Mouse (Mus musculus): ENCODE measurements around the gene Pacsin2.
"Not testable (repeated sequence)": the region's sequence is repeated elsewhere in the genome, so short reads cannot be mapped to it uniquely, and the experiment has no call there.

Pacsin2 gene

GRCm38 (mm10) chr15:83464083-83464904, at the start of gene Pacsin2:
TSS of gene Pacsin2 (minus strand) at chr15:83464606.
- DNase-seq (ENCODE audit: extremely low read depth, low read depth) = peak; percentile 97

DNA sequence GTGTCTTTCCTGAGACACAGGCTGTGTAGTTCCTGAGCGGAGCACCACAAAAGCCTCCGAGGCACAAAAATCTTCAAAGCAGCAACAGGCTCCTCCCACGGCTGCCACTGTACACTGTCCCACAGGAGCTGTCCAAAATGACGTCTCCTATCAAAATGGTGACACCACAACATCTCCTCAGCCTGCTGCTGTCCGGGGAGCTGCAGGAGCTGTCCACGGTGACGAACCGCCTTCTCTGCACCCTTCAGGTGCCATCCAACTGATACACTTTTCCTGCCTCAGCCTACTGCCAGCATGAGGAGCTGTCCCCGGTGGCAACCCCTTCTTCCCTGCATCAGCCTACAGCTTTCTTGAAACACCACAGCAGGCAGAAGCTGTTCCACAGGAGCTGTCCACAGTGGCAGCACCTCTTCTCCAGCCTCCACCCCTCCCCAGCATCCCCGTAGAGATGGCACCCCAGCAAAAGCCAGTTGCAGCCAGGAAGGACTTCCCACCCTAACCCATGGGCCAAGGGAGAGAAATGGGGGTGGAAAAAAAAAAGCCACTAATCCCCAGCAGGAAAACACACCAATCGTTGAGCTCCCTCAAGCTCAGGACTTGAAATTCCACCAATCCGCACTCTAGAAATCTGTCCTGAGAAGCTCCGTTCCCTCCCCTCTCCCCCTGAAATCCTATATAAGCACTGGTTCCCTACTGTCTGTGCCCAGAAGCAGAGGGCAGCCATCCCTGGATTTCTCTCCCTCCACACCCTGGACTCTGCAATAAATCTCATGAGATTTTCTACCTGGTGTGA, 48.3 kb upstream of the Pacsin2 start:
- DNase-seq (ENCODE audit: extremely low read depth, low read depth) = no peak

DNA sequence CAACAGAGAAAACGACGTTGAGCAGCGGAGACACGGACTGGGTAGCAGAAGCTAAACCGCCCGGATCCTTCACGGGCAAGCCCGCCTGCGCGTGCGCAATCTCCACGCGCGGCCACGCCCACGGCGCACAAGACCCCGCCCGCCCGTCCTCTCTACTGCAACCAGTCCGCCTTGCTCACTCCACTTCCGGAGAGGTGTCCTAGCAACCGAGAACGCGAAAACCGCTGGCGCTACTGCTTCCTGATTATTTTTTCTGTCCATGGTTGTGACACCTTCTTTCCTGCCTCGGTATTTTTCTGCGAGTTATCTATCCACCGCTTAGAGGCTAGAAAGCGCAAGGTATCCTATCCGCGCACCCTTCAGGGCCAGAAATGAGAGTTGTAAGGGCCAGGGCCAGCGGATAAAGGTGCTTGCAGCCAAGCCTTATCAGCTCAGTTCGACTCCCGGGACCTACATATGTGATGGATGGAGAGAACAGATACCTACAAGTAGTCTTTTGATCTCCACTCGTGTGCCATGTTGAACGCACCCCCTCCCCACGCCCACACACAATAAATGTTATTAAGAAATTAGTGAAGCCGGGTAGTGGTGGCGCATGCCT, 46.5 kb upstream of the Pacsin2 start, which contains the start of gene Ttll1:
Ttll1 (minus strand) TSS at position 89 of the 601 bp plus-strand sequence.
- DNase-seq (ENCODE audit: extremely low read depth, low read depth) = peak; percentile 87

- no peak for DNase-seq (ENCODE audit: extremely low read depth, low read depth)
Observed at GRCm38 (mm10) chr15:83509950-83510804, 45.8 kb upstream of the Pacsin2 start.

GRCm38 (mm10) chr15:83501483-83501882, 37.1 kb upstream of the Pacsin2 start:
- not testable (repeated sequence) for DNase-seq (ENCODE audit: extremely low read depth, low read depth)

DNA sequence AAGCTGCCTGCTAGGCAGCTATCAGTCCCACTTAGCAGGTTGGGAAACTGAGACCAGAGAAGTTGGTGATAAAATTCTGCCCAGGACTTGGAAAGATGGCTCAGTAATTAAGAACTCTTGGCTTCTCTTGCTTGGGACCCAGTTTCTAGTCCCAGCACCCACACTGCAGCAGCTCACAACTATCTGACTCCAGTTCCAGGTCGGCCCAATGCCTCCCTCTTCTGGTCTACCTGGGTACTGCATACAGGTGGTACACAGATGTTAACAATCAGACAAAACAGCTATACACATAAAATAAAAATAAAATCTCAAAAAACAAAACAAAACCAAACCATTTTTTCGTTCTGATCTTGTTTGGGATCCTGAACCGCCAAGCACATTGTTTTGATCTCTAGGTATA, 35.9 kb upstream of the Pacsin2 start:
- no peak for DNase-seq (ENCODE audit: extremely low read depth, low read depth)

GRCm38 (mm10) chr15:83499211-83499755, 34.9 kb upstream of the Pacsin2 start:
- no peak for DNase-seq (ENCODE audit: extremely low read depth, low read depth)

DNA sequence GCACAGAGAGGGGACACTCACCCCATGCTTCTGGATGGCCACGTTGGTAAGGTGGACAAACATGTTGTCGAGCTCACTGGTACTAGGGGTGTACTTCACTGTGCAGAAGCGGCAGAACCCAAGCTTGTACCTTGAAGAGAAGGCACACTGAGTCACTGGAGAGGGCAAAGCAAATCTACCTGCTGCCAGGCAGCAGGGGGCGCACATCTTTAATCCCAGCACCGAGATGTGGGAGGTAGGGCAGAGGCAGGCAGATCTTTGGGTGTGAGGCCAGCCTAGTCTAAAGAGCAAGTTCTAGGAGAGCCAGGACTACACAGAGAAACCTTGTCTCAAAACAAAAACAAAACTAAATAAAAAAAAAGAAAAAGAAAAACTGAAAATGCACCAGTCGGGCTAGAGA, 32.9 kb upstream of the Pacsin2 start:
- DNase-seq (ENCODE audit: extremely low read depth, low read depth) = no peak

DNA sequence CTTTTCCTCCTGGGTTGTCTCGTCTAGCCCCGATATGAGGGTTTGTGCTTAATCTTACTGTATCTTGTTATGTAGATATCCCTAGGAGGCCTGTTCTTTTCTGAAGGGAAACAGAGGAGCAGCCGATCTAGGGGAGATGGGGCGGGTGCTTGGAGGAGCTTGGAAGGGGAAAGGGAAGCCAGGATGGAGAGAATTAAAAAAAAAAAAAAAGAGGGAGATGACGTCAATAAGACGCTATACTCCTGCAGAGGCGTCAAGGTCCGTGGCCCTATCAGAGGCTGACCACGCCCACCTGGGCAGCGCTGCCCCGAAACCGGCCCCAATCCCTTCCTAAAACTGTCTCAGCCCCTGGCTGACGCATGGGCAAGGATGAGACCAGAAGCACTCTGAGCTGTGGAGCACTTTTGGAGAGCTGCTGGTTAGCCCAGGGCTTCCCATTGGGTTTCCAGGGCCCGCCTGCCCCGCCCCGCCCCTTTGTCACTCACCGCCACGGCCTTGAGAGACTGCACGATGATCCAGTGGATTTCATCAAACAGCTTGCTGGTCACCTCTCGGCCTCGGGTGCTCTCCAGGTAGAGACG, 31.5 kb upstream of the Pacsin2 start:
- no peak for DNase-seq (ENCODE audit: extremely low read depth, low read depth)

DNA sequence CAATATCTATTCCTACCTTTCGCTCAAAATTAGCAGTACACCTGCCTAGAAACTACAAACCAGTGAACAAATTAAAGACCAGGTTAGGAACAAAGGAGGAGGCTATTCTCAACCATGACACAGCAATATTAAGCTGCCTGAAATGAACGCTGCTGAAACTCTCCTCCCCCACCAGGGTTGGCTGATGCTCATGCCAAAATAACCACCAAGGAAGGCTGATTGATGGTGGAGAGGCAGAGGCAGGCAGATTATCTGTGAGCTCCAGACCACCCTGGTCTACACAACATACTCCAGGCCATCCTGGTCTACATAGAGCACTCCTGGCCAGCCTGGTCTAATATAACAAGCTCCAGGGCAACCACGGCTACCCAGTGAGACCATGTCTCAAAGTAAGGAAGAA, 30.8 kb upstream of the Pacsin2 start:
- no peak for DNase-seq (ENCODE audit: extremely low read depth, low read depth)

- DNase-seq (ENCODE audit: extremely low read depth, low read depth) = no peak
Observed at GRCm38 (mm10) chr15:83494572-83494920, 30.1 kb upstream of the Pacsin2 start.

- DNase-seq (ENCODE audit: extremely low read depth, low read depth) = no peak
Observed at GRCm38 (mm10) chr15:83493856-83494571, 29.6 kb upstream of the Pacsin2 start.

DNA sequence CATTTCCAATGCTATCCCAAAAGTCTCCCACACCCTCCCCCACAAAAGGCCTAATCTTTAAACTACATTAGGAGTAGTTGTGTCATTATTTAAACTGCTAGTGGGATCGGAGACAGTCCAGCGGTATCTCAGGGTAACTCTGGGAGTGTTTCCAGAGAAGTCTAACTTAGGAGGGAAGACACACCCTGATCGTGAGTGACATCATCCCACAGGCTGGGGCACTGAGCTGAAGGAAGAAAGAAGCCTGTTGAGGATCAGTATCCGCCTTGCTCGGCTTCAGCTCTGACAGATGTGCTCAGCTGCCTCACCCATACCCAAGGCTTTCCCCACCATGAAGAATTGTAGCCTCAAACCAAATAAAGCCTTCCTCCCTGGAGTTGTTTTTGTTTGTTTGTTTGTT, 27.5 kb upstream of the Pacsin2 start:
- DNase-seq (ENCODE audit: extremely low read depth, low read depth) = no peak

DNA sequence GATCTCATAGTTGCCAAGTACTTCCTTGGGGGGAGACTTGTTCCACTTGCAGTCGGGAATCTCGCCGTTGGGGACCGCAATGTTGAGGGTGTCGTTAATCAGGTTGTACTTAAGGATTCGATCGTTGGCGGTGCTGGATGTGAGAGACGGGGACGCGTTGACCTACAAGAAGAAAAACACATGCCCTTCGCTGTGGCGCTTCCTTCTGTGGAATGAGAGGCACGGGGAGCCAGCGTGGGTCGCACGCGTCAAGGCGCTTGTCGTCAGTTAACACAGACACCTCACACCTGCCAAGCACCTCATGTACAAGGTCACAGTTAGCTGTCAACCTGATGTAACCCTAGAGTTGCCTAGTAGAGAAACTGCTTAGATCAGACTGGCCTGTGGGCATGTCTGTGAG, 25.1 kb upstream of the Pacsin2 start:
- DNase-seq (ENCODE audit: extremely low read depth, low read depth) = no peak

- DNase-seq (ENCODE audit: extremely low read depth, low read depth) = no peak
Observed at GRCm38 (mm10) chr15:83487477-83488115, 23.2 kb upstream of the Pacsin2 start.

DNA sequence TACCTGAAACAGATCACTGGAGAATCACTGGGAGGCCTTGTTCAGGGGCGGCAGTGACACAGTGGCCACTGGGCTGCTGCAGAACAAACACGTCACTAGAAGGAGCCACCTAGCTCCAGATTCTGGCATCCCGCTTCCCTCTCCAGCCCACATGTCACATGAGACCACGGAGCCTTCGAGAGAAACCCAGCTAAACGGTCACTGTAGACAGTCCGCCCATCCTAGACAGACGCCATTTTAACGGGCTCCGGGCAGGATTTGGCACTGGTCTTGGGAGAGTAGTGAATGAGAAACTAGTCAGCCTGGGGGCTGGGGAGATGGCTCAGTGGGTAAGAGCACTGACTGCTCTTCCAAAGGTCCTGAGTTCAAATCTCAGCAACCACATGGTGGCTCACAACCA, 19.9 kb upstream of the Pacsin2 start:
- DNase-seq (ENCODE audit: extremely low read depth, low read depth) = no peak

- DNase-seq (ENCODE audit: extremely low read depth, low read depth) = peak; percentile 49
Observed at GRCm38 (mm10) chr15:83483482-83483881, 19.1 kb upstream of the Pacsin2 start.

DNA sequence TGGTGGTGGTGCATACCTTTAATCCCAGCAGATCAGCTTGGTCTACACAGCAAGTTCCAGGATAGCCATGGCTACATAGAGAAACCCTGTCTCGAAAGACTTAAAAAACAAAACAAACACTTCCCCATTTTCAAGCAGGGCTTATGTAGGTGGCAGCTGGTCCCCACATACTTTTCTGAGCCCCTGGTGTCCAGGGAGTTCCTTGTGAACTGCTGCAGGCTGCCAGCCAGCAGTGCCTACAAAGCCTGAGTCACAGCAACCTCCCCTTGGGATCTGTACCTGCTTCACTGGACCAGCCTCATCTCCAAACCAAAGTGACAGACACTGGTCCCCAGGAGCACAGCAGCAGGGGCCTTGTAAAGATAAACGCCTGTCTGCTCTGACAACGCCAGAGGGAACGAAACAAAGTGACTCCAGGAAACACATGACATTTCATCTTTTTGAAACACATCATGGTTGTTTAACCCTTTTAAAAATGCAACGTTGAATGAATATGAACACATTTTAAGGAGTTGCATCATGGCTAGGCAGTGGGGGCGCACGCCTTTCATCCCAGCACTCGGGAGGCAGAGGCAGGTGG, 18.3 kb upstream of the Pacsin2 start:
- peak; percentile 48 for DNase-seq (ENCODE audit: extremely low read depth, low read depth)

DNA sequence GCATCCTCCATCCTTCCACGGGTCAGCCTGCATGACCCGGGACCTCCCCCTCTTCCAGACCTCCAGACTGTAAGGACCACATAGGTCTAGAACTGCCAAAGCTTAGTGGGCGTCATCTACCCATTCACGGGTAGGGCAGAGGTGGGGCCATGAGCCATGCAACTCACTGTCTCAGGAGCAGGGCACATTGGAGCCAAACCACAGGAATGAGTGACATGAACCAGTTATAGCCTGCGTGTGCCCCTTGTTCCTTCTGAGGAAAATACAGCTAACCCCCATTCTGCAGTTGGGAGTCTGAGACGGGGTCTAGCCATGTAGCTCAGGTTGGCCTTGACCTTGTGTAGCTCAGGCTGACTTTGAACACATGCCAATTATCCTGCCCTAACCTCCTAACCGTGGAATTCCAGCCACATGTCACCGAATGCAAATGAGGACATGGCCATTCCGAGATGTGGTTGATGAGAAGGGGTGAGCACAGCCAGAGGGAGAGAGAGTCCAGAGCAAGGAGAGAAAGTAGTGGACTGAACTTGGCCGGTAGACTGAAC, 16.9 kb upstream of the Pacsin2 start:
- no peak for DNase-seq (ENCODE audit: extremely low read depth, low read depth)
